Mouse (Mus musculus) ES-E14 (cell line): ENCODE data around the gene Hagh.

Source experiments
- CHD2 ChIP-seq: IDR thresholded peaks from 2 replicates; pipeline ENCODE4 v1.6.1; 2014; ENCODE audit warnings: mild to moderate bottlenecking, low read depth, low read length, inconsistent platforms
- HCFC1 ChIP-seq: IDR thresholded peaks from 2 replicates; pipeline ENCODE4 v1.6.1; 2012; ENCODE audit warnings: low read length, inconsistent platforms, borderline replicate concordance; ENCODE audit not compliant: insufficient read depth
- MAFK ChIP-seq: IDR thresholded peaks from 2 replicates; pipeline ENCODE4 v1.6.1; 2014; ENCODE audit warnings: mild to moderate bottlenecking, low read depth, low read length, inconsistent platforms; ENCODE audit not compliant: insufficient read depth
- ZNF384 ChIP-seq: IDR thresholded peaks from 2 replicates; pipeline ENCODE4 v1.6.1; 2012; ENCODE audit warnings: low read depth, low read length, inconsistent platforms

- TF ChIP-seq HCFC1 (no peak), CHD2 (no peak), ZNF384 (no peak), MAFK (no peak)
Measured at GRCm38 (mm10) chr17:24907591-24907990, 67.6 kb downstream of the Hagh start.
